17 mouse cellular contexts compared by ENCODE assay signal in genomic region chr8:121227756-121228155, GRCm38 (mm10).
DNase-seq lines count a peak whose midpoint lies in the region; ATAC-seq and TF ChIP-seq lines count a peak whose summit lies in the region.
"Had no signal": no experiment of that assay in that cellular context is flagged by ENCODE, and none has a peak within 500 bp of the region (broad histone marks: within the 10 kb centered on the region; RNA-seq: fewer than 3 reads in every experiment).

No protein-coding gene starts in this region.

- no peak overlapping the region for H3ac ChIP-seq in myocyte (ENCODE audit: control insufficient read depth, insufficient read length)

- DNase-seq in left cerebral cortex, adult 18-20 months (ENCODE audit: low spot score in 2 of 2), result peak; percentile 14 to 47
- DNase-seq in left cerebral cortex, postnatal 4 days, result no peak
- peak; percentile 53 for DNase-seq in embryonic facial prominence, embryonic 11.5 days (ENCODE audit: low spot score)
- peak; percentile 48 to 52 for DNase-seq in layer of hippocampus, adult 18-20 months (ENCODE audit: low spot score in 2 of 2)
- DNase-seq in MN1 (ENCODE audit: low spot score), result no peak
- DNase-seq in spleen, adult 12 weeks (ENCODE audit: low spot score), result no peak
- DNase-seq in thymus, postnatal 14 days, result no peak
- DNase-seq: adrenal gland, postnatal 25 days; cerebellum, postnatal 36 days; heart, postnatal 10 days; liver, embryonic 13.5 days; lung, postnatal 10 days; midbrain, embryonic 14.5 days; thymus, adult 18-20 months had no signal

- no peaks in the 10 kb centered on the region for H3K79me2 ChIP-seq in myocyte (ENCODE audit: control insufficient read depth, insufficient read depth)

- TF ChIP-seq POLR2A in myocyte (IDR thresholded peaks at IDR 0.05; ENCODE audit: insufficient read length, low read depth), result no peak

- H3K27me3 ChIP-seq in embryonic facial prominence, embryonic 11.5 days (ENCODE audit: control insufficient read depth, insufficient read depth, low read length), result no peaks in the 10 kb centered on the region; the same call in 1 of the 2 replicates
- no peaks in the 10 kb centered on the region for H3K27me3 ChIP-seq in myocyte (ENCODE audit: control insufficient read depth, insufficient read depth, insufficient read length)
- H3K27me3 ChIP-seq: hindbrain, embryonic 15.5 days had no signal

- no peaks in the 10 kb centered on the region for H3K36me3 ChIP-seq in embryonic facial prominence, embryonic 11.5 days (replicated peaks; ENCODE audit: control insufficient read depth, insufficient read depth, low read depth, low read length)
- no peaks in the 10 kb centered on the region for H3K36me3 ChIP-seq in myocyte (ENCODE audit: control insufficient read depth, insufficient read depth)
- H3K36me3 ChIP-seq: hindbrain, embryonic 15.5 days; kidney, embryonic 15.5 days; liver, embryonic 13.5 days had no signal

- intact Hi-C loops in left cerebral cortex, postnatal 4 days (cut with DNase I), result no loop called here

- WGBS in embryonic facial prominence, embryonic 11.5 days, result 64% methylated on average over 18 of the region's 18 CpGs

- H3K4me2 ChIP-seq in embryonic facial prominence, embryonic 11.5 days (ENCODE audit: low read depth, low read length), result no peak overlapping the region
- H3K4me2 ChIP-seq in myocyte (ENCODE audit: low read depth), result peak overlapping the region; percentile 65
- H3K4me2 ChIP-seq: hindbrain, embryonic 15.5 days; kidney, embryonic 15.5 days; liver, embryonic 13.5 days had no signal

- H3K9me3 ChIP-seq in embryonic facial prominence, embryonic 11.5 days (replicated peaks; ENCODE audit: control insufficient read depth, low read length), result no peaks in the 10 kb centered on the region
- H3K9me3 ChIP-seq: hindbrain, embryonic 15.5 days; kidney, embryonic 15.5 days; liver, embryonic 13.5 days had no signal

- peaks cover 2% of the 10 kb centered on the region for H3K4me1 ChIP-seq in embryonic facial prominence, embryonic 11.5 days (ENCODE audit: control insufficient read depth, insufficient read depth, low read length)
- H3K4me1 ChIP-seq: liver, embryonic 13.5 days had no signal

- no peak for ATAC-seq in embryonic facial prominence, embryonic 11.5 days (replicated peaks; ENCODE audit: insufficient number of reproducible peaks, low FRiP score, low TSS enrichment, low read depth)

- no peak overlapping the region for H3K4me3 ChIP-seq in embryonic facial prominence, embryonic 11.5 days (ENCODE audit: low read depth, low read length)
- peak overlapping the region; percentile 1 for H3K4me3 ChIP-seq in myocyte
- H3K4me3 ChIP-seq: hindbrain, embryonic 15.5 days; kidney, embryonic 15.5 days; liver, embryonic 13.5 days had no signal

- H3K9ac ChIP-seq in embryonic facial prominence, embryonic 11.5 days (replicated peaks; ENCODE audit: low read length), result no peak overlapping the region
- H3K9ac ChIP-seq: hindbrain, embryonic 15.5 days; kidney, embryonic 15.5 days; liver, embryonic 13.5 days had no signal

- H3K27ac ChIP-seq in embryonic facial prominence, embryonic 11.5 days (replicated peaks; ENCODE audit: low read depth, low read length), result no peak overlapping the region
- H3K27ac ChIP-seq: hindbrain, embryonic 15.5 days; kidney, embryonic 15.5 days; liver, embryonic 13.5 days had no signal

TF ChIP-seq in myocyte, 11 proteins besides CTCF, POLR2A, EP300 and RAD21:
- TF ChIP-seq SRF (IDR thresholded peaks at IDR 0.05; ENCODE audit: control insufficient read depth, insufficient read length, low read depth), result no peak
- no peak for TF ChIP-seq USF1 (IDR thresholded peaks at IDR 0.05; ENCODE audit: low read depth)
- TF ChIP-seq MYOD1 (IDR thresholded peaks at IDR 0.05; ENCODE audit: control insufficient read depth in 1 of 3, insufficient read length in 2 of 3, low read depth in 2 of 3), result no peak

Comparison
In these comparisons a context has a peak if more than half of its experiments do, and no peak if none do; other contexts are left out.
1. DNase-seq: peak in left cerebral cortex, adult 18-20 months (2 of 2), embryonic facial prominence, embryonic 11.5 days (single experiment) and layer of hippocampus, adult 18-20 months (2 of 2); none in left cerebral cortex, postnatal 4 days (single experiment), MN1 (single experiment), spleen, adult 12 weeks (single experiment) and thymus, postnatal 14 days (single experiment).